Mouse (Mus musculus): ENCODE measurements at regions not wholly inside any gene's neighbourhood (a gene's known extent, or its start where the extent isn't known, plus 50 kb on each side); places are given as distances from the start of the nearest gene placed in this dataset.

- Histone ChIP-seq H3K4me2 (replicated peaks) (no peak overlapping the region), H3K9ac (no peak overlapping the region), H3K4me1 (replicated peaks; ENCODE audit: control insufficient read depth, insufficient read depth, low read length) (peaks cover 11% of the 10 kb centered on the region; the same call in 1 of the 2 replicates), H3K27me3 (ENCODE audit: control insufficient read depth, insufficient read depth, low read length) (no peaks in the 10 kb centered on the region), H3K36me3 (replicated peaks; ENCODE audit: control insufficient read depth, insufficient read depth) (no peaks in the 10 kb centered on the region), H3K27ac (no peak overlapping the region), H3K4me3 (replicated peaks; ENCODE audit: low read length) (no peak overlapping the region), H3K9me3 (ENCODE audit: control insufficient read depth, low read length) (no peaks in the 10 kb centered on the region)
- no peak for DNase-seq (ENCODE audit: low spot score)
- 34% methylated on average over 4 of the region's 4 CpGs for WGBS
- no peak for ATAC-seq (ENCODE audit: low FRiP score)
Observed at GRCm38 (mm10) chr2:28141975-28142374, 50.8 kb upstream of the Olfm1 start.

DNA sequence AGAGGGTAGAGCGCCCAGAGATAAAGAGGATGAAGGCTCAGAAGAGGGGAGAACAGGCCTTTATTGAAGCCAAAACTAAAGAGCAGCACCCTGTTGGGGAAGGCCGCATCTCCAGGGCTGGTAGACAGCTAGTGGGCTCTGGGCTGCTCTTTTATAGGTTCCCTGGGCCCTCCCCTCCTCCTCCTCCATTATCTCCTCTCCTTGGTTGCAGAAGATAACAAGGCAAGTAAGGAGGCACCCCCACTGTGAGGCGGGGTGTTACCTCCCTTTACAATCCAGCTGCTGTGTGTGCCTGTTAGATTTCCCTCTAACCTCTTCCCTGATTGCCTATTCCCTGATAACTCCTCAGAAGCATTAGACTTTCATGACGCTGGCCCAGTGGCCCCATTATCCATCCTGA lies 51.2 kb upstream of the Olfm1 start:
- Histone ChIP-seq H3K36me3 (replicated peaks; ENCODE audit: control insufficient read depth, insufficient read depth) (no peaks in the 10 kb centered on the region), H3K4me2 (replicated peaks) (no peak overlapping the region), H3K4me3 (replicated peaks; ENCODE audit: low read length) (no peak overlapping the region), H3K9me3 (ENCODE audit: control insufficient read depth, low read length) (no peaks in the 10 kb centered on the region), H3K27me3 (ENCODE audit: control insufficient read depth, insufficient read depth, low read length) (no peaks in the 10 kb centered on the region), H3K9ac (no peak overlapping the region), H3K27ac (no peak overlapping the region), H3K4me1 (replicated peaks; ENCODE audit: control insufficient read depth, insufficient read depth, low read length) (peaks cover 11% of the 10 kb centered on the region; the same call in 1 of the 2 replicates)
- DNase-seq (ENCODE audit: low spot score) = no peak
- WGBS = 38% methylated on average over 4 of the region's 4 CpGs
- no peak for ATAC-seq (ENCODE audit: low FRiP score)

DNA sequence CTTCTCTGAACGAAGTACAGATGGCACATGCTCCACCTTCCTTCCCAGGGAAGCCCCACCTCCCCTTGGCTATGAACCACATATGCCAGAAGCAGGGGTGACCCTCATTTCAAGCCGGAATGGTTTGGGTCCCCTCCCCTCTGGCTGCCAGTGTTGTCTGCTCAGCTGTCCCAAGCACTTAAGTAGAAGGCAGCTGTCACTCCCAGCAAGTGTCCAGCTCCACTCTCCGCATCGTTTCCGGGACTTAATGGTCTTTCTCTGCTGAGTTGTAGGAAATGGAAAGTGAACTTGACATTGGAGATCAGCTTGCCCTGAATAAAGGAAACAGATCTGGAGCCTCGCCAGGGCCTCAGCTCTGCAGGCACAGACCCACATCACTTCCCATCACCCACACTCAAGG lies 53.9 kb upstream of the Fcnb start:
- H3K9me3 ChIP-seq (ENCODE audit: control insufficient read depth, low read length) = no peaks in the 10 kb centered on the region
- H3K27ac ChIP-seq = no peak overlapping the region
- no peak overlapping the region for H3K4me2 ChIP-seq (replicated peaks)
- H3K4me3 ChIP-seq (replicated peaks; ENCODE audit: low read length) = no peak overlapping the region
- H3K9ac ChIP-seq = no peak overlapping the region
- ATAC-seq (ENCODE audit: low FRiP score) (no peak; the same call in 1 of the 2 replicates), DNase-seq (ENCODE audit: low spot score) (peak; percentile 28)
- H3K36me3 ChIP-seq (replicated peaks; ENCODE audit: control insufficient read depth, insufficient read depth) = no peaks in the 10 kb centered on the region
- H3K4me1 ChIP-seq (replicated peaks; ENCODE audit: control insufficient read depth, insufficient read depth, low read length) = peaks cover 11% of the 10 kb centered on the region; the same call in 1 of the 2 replicates
- no peaks in the 10 kb centered on the region for H3K27me3 ChIP-seq (ENCODE audit: control insufficient read depth, insufficient read depth, low read length)
- WGBS = 63% methylated on average over 6 of the region's 6 CpGs

GRCm38 (mm10) chr2:28134605-28135004 lies 49.9 kb upstream of the Fcnb start:
- Histone ChIP-seq H3K27ac (no peak overlapping the region), H3K27me3 (ENCODE audit: control insufficient read depth, insufficient read depth, low read length) (no peaks in the 10 kb centered on the region), H3K9me3 (ENCODE audit: control insufficient read depth, low read length) (no peaks in the 10 kb centered on the region), H3K36me3 (replicated peaks; ENCODE audit: control insufficient read depth, insufficient read depth) (no peaks in the 10 kb centered on the region), H3K9ac (no peak overlapping the region), H3K4me1 (replicated peaks; ENCODE audit: control insufficient read depth, insufficient read depth, low read length) (no peaks in the 10 kb centered on the region), H3K4me2 (replicated peaks) (no peak overlapping the region), H3K4me3 (replicated peaks; ENCODE audit: low read length) (no peak overlapping the region)
- 100% methylated on average over 1 of the region's 1 CpGs for WGBS
- no peak for DNase-seq (ENCODE audit: low spot score)
- ATAC-seq (ENCODE audit: low FRiP score) = no peak
